Mouse (Mus musculus): Measurements from ENCODE around the gene Ap1m2. TPM values are rescaled to one million over a fixed set of nuclear protein-coding genes. Genes with fewer than 3 reads are reported as not detected.

The Ap1m2 gene
- polyA plus RNA-seq, 1 experiment = not detected

DNA sequence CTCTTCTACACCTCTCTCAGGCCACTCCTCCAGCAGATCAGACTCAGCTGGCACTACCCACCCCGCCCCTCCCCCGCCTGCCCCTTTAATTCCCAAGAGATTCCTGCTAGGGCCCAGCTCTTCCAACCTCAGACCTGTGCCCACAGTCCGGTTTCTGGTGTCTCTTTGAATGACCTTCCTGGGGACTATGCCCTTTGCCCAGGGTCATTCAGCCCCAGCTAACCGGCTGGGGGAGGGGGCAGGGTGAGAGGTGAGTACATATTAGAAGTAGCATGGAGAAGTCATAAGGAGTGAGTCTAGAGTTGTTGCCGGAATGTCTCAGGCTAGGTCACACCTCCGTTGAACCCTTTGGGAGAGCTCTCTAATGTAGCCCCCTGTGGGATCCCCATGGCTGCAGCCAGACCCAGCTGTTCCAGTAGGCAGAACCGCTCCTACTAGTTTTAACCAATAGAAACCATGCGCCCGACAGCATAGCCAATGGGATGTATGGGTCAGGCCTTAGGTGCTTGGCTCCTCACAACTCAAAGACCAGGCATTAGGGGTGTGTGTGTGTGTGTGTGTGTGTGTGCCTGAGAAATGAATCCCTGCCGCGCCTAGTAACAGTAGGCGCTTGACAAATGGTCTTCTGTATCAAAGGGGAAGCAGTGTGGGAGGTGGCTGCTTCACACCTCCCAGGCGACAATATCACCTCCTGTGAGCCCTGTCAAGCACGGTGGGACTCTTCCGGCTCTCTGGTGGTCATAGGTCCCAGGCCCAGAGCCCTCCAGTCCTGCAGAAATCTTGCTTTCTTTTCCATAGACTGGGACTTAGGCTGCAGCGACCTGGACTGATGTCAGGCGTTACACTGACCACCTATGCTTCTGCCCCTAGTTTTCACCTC, 62.3 kb downstream of the Ap1m2 start:
- H3K4me1 ChIP-seq (ENCODE audit: control insufficient read depth, insufficient read depth, low read length) = no peaks in the 10 kb centered on the region
- H3K27ac ChIP-seq (ENCODE audit: insufficient read depth, low read length) = no peak overlapping the region
- no peak overlapping the region for H3K4me3 ChIP-seq (ENCODE audit: insufficient read depth, low read length)
- TF ChIP-seq POLR2A (IDR thresholded peaks at IDR 0.05; ENCODE audit: low read depth, low read length) (no peak), CTCF (IDR thresholded peaks at IDR 0.05; ENCODE audit: borderline replicate concordance, insufficient read depth, low read length) (no peak)

DNA sequence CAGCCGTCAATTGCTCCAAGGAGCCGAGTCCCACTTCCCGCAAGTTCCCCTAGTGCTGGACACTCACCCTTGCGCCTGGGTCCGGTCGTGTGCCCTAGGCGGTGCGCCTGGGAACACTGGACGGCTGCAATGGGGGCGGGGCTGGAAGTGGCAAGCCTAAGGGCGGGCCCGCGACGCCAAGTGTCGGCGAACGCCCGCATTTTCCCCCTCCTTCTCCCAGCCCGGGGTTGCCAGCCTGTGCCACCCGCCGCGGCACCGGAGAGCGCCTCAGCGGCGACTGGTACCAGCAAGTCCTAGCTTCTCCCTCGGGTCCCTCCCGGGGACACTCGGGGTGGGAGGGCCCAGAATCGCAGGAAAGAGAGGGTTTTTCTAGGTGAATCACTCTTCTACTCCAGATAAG, 63.8 kb downstream of the Ap1m2 start, which contains the start of gene S1pr5:
Gene S1pr5, minus strand, starts transcription at position 118 of the 400 bp plus-strand sequence.
- Histone ChIP-seq H3K4me1 (ENCODE audit: control insufficient read depth, insufficient read depth, low read length) (no peaks in the 10 kb centered on the region), H3K27ac (ENCODE audit: insufficient read depth, low read length) (no peak within 1 kb of the TSS), H3K4me3 (ENCODE audit: insufficient read depth, low read length) (no peak within 1 kb of the TSS)
- no peak for TF ChIP-seq CTCF (IDR thresholded peaks at IDR 0.05; ENCODE audit: borderline replicate concordance, insufficient read depth, low read length)
- TF ChIP-seq POLR2A (IDR thresholded peaks at IDR 0.05; ENCODE audit: low read depth, low read length) = no peak

DNA sequence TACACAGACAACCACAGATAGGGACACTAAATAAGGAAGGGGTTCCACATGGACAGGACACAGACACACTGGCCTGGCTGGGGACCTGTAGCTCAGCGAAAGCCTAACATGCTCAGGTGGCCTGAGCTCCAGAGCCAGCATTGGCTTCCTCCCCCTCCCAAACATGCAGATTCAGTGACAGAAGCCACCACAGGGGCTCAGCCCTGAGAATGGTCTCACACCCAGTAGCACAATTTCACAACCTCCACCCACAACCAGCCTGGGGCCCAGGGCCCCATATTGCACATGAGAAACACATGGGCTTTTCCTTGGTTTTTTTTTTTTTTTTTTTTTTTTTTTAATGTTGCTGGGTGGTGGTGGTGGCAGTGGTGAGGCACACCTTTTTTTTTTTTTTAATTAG, 65.8 kb downstream of the Ap1m2 start:
- Histone ChIP-seq H3K4me1 (ENCODE audit: control insufficient read depth, insufficient read depth, low read length) (no peaks in the 10 kb centered on the region), H3K27ac (ENCODE audit: insufficient read depth, low read length) (no peak overlapping the region), H3K4me3 (ENCODE audit: insufficient read depth, low read length) (no peak overlapping the region)
- TF ChIP-seq CTCF (IDR thresholded peaks at IDR 0.05; ENCODE audit: borderline replicate concordance, insufficient read depth, low read length) (no peak), POLR2A (IDR thresholded peaks at IDR 0.05; ENCODE audit: low read depth, low read length) (no peak)

DNA sequence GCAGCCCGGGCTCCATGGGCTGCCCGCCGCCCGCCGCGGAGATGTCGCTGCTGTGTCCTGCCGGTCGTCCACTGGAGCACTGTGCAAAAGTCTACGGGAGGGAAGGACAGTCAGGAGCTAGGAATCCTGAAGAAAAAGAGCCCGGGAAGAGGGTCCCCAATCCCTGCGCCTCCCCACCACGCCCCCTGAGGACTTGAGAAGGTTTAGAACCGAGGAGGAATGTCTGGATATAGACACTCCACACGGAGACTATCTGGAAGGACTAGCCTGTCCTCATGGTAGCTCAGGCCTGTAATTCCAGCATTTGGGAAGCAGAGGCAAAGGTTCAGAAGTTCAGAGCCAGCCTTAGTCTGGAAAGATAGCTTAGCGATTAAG, 67.0 kb downstream of the Ap1m2 start:
- Histone ChIP-seq H3K4me3 (ENCODE audit: insufficient read depth, low read length) (0 out of 2 replicates have a peak overlapping the region, but pooled peaks have one; percentile 5), H3K4me1 (ENCODE audit: control insufficient read depth, insufficient read depth, low read length) (no peaks in the 10 kb centered on the region), H3K27ac (ENCODE audit: insufficient read depth, low read length) (no peak overlapping the region)
- TF ChIP-seq POLR2A (IDR thresholded peaks at IDR 0.05; ENCODE audit: low read depth, low read length) = no peak
- no peak for TF ChIP-seq CTCF (IDR thresholded peaks at IDR 0.05; ENCODE audit: borderline replicate concordance, insufficient read depth, low read length)

DNA sequence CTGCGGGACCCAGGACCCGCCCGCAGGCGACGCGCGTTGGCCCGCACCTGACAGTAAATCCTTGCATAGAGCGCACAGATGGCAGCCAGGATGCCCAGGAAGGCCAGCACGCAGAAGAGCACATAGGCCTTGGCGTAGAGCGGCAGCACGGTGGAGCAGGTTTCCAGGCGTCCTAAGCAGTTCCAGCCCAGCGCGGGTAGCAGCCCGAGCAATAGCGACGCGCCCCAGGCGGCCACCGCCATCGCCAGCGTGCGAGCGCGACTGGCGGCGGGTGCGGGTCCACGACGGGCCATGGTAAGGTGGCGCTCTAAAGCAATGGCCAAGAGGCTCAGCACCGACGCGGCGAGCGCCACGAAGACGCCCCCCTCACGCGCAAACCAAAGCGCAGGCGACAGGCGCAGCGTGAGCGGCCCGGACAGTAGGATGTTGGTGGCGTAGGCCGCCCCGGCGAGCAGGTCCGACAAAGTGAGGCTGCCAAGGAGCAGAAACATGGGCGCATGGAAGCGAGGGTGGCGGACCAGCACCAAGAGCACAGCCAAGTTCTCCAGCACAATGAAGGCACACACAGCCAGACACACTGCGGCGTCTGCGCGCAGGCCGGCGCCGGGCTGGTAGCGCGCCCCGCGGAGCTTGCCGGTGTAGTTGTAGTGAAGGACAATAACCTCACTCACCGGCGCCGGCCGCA, 67.6 kb downstream of the Ap1m2 start:
- H3K27ac ChIP-seq (ENCODE audit: insufficient read depth, low read length) = no peak overlapping the region
- H3K4me3 ChIP-seq (ENCODE audit: insufficient read depth, low read length) = peak overlapping the region; percentile 5; the same call in 1 of the 2 replicates
- no peaks in the 10 kb centered on the region for H3K4me1 ChIP-seq (ENCODE audit: control insufficient read depth, insufficient read depth, low read length)
- TF ChIP-seq CTCF (IDR thresholded peaks at IDR 0.05; ENCODE audit: borderline replicate concordance, insufficient read depth, low read length) (no peak), POLR2A (IDR thresholded peaks at IDR 0.05; ENCODE audit: low read depth, low read length) (no peak)

Other genes starting within 250 kb of the Ap1m2 start
- not detected in 2 replicates for gene Zglp1, start 245.2 kb downstream of the Ap1m2 start, polyA plus RNA-seq (2011; ENCODE audit: insufficient read length, low read depth, missing spikeins)
- 0.35 and 0.44 TPM in 2 replicates for gene Gm49373, start 239.2 kb downstream of the Ap1m2 start, polyA plus RNA-seq (2011; ENCODE audit: insufficient read length, low read depth, missing spikeins)
- 20.9 and 29.0 TPM in 2 replicates for gene Fdx1l, start 238.7 kb downstream of the Ap1m2 start, polyA plus RNA-seq (2011; ENCODE audit: insufficient read length, low read depth, missing spikeins)
- gene Gm38431, start 220.3 kb downstream of the Ap1m2 start, polyA plus RNA-seq (2011; ENCODE audit: insufficient read length, low read depth, missing spikeins) = 2.4 and 5.2 TPM in 2 replicates
- 34.2 and 40.8 TPM in 2 replicates for gene Raver1, start 220.3 kb downstream of the Ap1m2 start, polyA plus RNA-seq (2011; ENCODE audit: insufficient read length, low read depth, missing spikeins)
- gene Tyk2, start 181.1 kb downstream of the Ap1m2 start, polyA plus RNA-seq (2011; ENCODE audit: insufficient read length, low read depth, missing spikeins) = 11.1 and 15.1 TPM in 2 replicates
- 142 and 166 TPM in 2 replicates for gene Cdc37, start 162.4 kb downstream of the Ap1m2 start, polyA plus RNA-seq (2011; ENCODE audit: insufficient read length, low read depth, missing spikeins)
- gene Pde4a, start 146.6 kb downstream of the Ap1m2 start, polyA plus RNA-seq (2011; ENCODE audit: insufficient read length, low read depth, missing spikeins) = 14.7 and 20.6 TPM in 2 replicates
- gene Keap1, start 73.0 kb downstream of the Ap1m2 start, polyA plus RNA-seq (2011; ENCODE audit: insufficient read length, low read depth, missing spikeins) = 23.2 and 27.4 TPM in 2 replicates
- not detected in 2 replicates for gene S1pr5, start 63.9 kb downstream of the Ap1m2 start, polyA plus RNA-seq (2011; ENCODE audit: insufficient read length, low read depth, missing spikeins)
- 5.3 and 8.2 TPM in 2 replicates for gene Atg4d, start 47.0 kb downstream of the Ap1m2 start, polyA plus RNA-seq (2011; ENCODE audit: insufficient read length, low read depth, missing spikeins)
- gene Kri1, start 24.4 kb downstream of the Ap1m2 start, polyA plus RNA-seq (2011; ENCODE audit: insufficient read length, low read depth, missing spikeins) = 24.9 and 28.9 TPM in 2 replicates
- gene Cdkn2d, start 20.9 kb downstream of the Ap1m2 start, polyA plus RNA-seq (2011; ENCODE audit: insufficient read length, low read depth, missing spikeins) = 13.0 and 16.5 TPM in 2 replicates
- 115 and 125 TPM in 2 replicates for gene Slc44a2, start 8.4 kb upstream of the Ap1m2 start, polyA plus RNA-seq (2011; ENCODE audit: insufficient read length, low read depth, missing spikeins)
- 80.9 and 94.0 TPM in 2 replicates for gene Ilf3, start 55.5 kb upstream of the Ap1m2 start, polyA plus RNA-seq (2011; ENCODE audit: insufficient read length, low read depth, missing spikeins)
- 30.0 and 35.8 TPM in 2 replicates for gene Qtrt1, start 99.5 kb upstream of the Ap1m2 start, polyA plus RNA-seq (2011; ENCODE audit: insufficient read length, low read depth, missing spikeins)
- gene Dnm2, start 112.6 kb upstream of the Ap1m2 start, polyA plus RNA-seq (2011; ENCODE audit: insufficient read length, low read depth, missing spikeins) = 77.2 and 93.4 TPM in 2 replicates
- gene Tmed1, start 197.9 kb upstream of the Ap1m2 start, polyA plus RNA-seq (2011; ENCODE audit: insufficient read length, low read depth, missing spikeins) = 29.6 and 32.1 TPM in 2 replicates
- gene AB124611, start 213.8 kb upstream of the Ap1m2 start, polyA plus RNA-seq (2011; ENCODE audit: insufficient read length, low read depth, missing spikeins) = 0.44 TPM in 1 of 2 replicates, not detected in the other
- 96.3 and 105 TPM in 2 replicates for gene Carm1, start 234.6 kb upstream of the Ap1m2 start, polyA plus RNA-seq (2011; ENCODE audit: insufficient read length, low read depth, missing spikeins)